Mouse (Mus musculus) CH12.LX (cell line): ENCODE measurements around the gene Pgf. TPM values are rescaled to one million over a fixed set of nuclear protein-coding genes. Genes with fewer than 3 reads are reported as not detected.
A peak's percentile ranks its signal among the peaks of the same experiment; 100 is the strongest.

Experiments
- DNase-seq: peaks from one replicate; pipeline ENCODE4 v3.0.0-alpha.2; 2013; ENCODE audit errors: extremely low read depth
- H3K27ac ChIP-seq: 2 replicates; pipeline ENCODE4 v1.5.1; 2012; ENCODE audit warnings: low read depth, mild to moderate bottlenecking, control low read depth, moderate library complexity; ENCODE audit not compliant: insufficient read depth
- H3K27me3 ChIP-seq: replicated peaks from 2 replicates; pipeline ENCODE3; 2012; ENCODE audit warnings: inconsistent platforms
- H3K36me3 ChIP-seq, 2 experiments: replicated peaks in 1 of 2; 2 replicates each; pipeline versions ENCODE3 to v1.6.1; 2012; ENCODE audit warnings: inconsistent platforms in 1 of 2, low read length in 1 of 2, mild to moderate bottlenecking in 1 of 2, mixed read lengths in 1 of 2, moderate library complexity in 1 of 2; ENCODE audit not compliant: control insufficient read depth in 1 of 2, insufficient read depth in 1 of 2
- H3K4me1 ChIP-seq, 2 experiments: 2 replicates each; pipeline ENCODE4 v1.6.1; 2012; ENCODE audit warnings: inconsistent platforms in 1 of 2, moderate library complexity in 1 of 2; ENCODE audit not compliant: insufficient read depth in 2 of 2, control insufficient read depth in 1 of 2
- H3K4me2 ChIP-seq: 2 replicates; pipeline ENCODE4 v1.6.1; 2012; ENCODE audit warnings: low read depth, mild to moderate bottlenecking, control low read depth; ENCODE audit not compliant: poor library complexity, insufficient read depth, severe bottlenecking
- H3K4me3 ChIP-seq, 3 experiments: fragments of 150-350 bp in 1 of 3; sonication (generic) in 1 of 3; replicated peaks in 1 of 3; 2 replicates each; pipeline versions ENCODE3 to v1.5.1; 2011 to 2012; ENCODE audit warnings: low read depth in 2 of 3, low read length in 2 of 3, mild to moderate bottlenecking in 2 of 3, moderate library complexity in 2 of 3, control low read depth in 1 of 3, improper control_type of control experiment in 1 of 3, inconsistent platforms in 1 of 3, mixed read lengths in 1 of 3; ENCODE audit not compliant: poor library complexity in 1 of 3
- H3K79me2 ChIP-seq: replicated peaks from 2 replicates; pipeline ENCODE4 v1.6.1; 2012; ENCODE audit warnings: mild to moderate bottlenecking, moderate library complexity; ENCODE audit not compliant: control insufficient read depth, poor library complexity, insufficient read depth, severe bottlenecking; ENCODE audit errors: extremely low read depth
- H3K9ac ChIP-seq: 2 replicates; pipeline ENCODE4 v1.6.1; 2012; ENCODE audit warnings: low read depth, mild to moderate bottlenecking, control low read depth, moderate library complexity; ENCODE audit not compliant: insufficient read depth
- H3K9me3 ChIP-seq: replicated peaks from 2 replicates; pipeline ENCODE3; 2012; ENCODE audit warnings: low read length, inconsistent platforms, mixed read lengths
- BHLHE40 ChIP-seq: IDR thresholded peaks from 2 replicates; pipeline ENCODE4 v1.6.1; 2011; ENCODE audit warnings: mild to moderate bottlenecking, low read depth, low read length, improper control_type of control experiment
- CHD1 ChIP-seq: IDR thresholded peaks from 2 replicates; pipeline ENCODE4 v1.6.1; 2012; ENCODE audit warnings: low read depth, low read length, improper control_type of control experiment, inconsistent platforms
- CHD2 ChIP-seq: IDR thresholded peaks from 2 replicates; pipeline ENCODE4 v1.6.1; 2011; ENCODE audit warnings: low read length, improper control_type of control experiment
- E2F4 ChIP-seq: IDR thresholded peaks from 2 replicates; pipeline ENCODE4 v1.6.1; 2011; ENCODE audit warnings: low read depth, low read length, improper control_type of control experiment; ENCODE audit not compliant: insufficient replicate concordance
- EP300 ChIP-seq: IDR thresholded peaks from 2 replicates; pipeline ENCODE4 v1.6.1; 2011; ENCODE audit warnings: low read length, improper control_type of control experiment
- ETS1 ChIP-seq: conservative IDR thresholded peaks from 2 replicates; pipeline ENCODE4 v1.6.1; 2012; ENCODE audit warnings: low read depth, mild to moderate bottlenecking, inconsistent platforms, low read length, improper control_type of control experiment, moderate library complexity
- GABPA ChIP-seq: IDR thresholded peaks from 2 replicates; pipeline ENCODE4 v1.6.1; 2012; ENCODE audit warnings: low read depth, low read length, improper control_type of control experiment, inconsistent platforms; ENCODE audit not compliant: insufficient replicate concordance
- HCFC1 ChIP-seq: IDR thresholded peaks from 2 replicates; pipeline ENCODE4 v1.6.1; 2012; ENCODE audit warnings: low read depth, mild to moderate bottlenecking, inconsistent platforms, low read length, improper control_type of control experiment
- JUN ChIP-seq: IDR thresholded peaks from 2 replicates; pipeline ENCODE4 v1.6.1; 2011; ENCODE audit warnings: low read depth, mild to moderate bottlenecking, low read length, improper control_type of control experiment, moderate library complexity; ENCODE audit not compliant: insufficient read depth
- JUND ChIP-seq: conservative IDR thresholded peaks from 2 replicates; pipeline ENCODE4 v1.6.1; 2011; ENCODE audit warnings: low read depth, low read length, improper control_type of control experiment
- MAFK ChIP-seq: IDR thresholded peaks from 2 replicates; pipeline ENCODE4 v1.6.1; 2011; ENCODE audit warnings: low read length, improper control_type of control experiment; ENCODE audit not compliant: insufficient replicate concordance
- MAX ChIP-seq: IDR thresholded peaks from 2 replicates; pipeline ENCODE4 v1.6.1; 2011; ENCODE audit warnings: low read length, improper control_type of control experiment
- MAZ ChIP-seq: IDR thresholded peaks from 2 replicates; pipeline ENCODE4 v1.6.1; 2012; ENCODE audit warnings: low read depth, mild to moderate bottlenecking, inconsistent platforms, low read length, improper control_type of control experiment, moderate library complexity
- MEF2A ChIP-seq: IDR thresholded peaks from 2 replicates; pipeline ENCODE4 v1.6.1; 2014; ENCODE audit warnings: low read depth, mild to moderate bottlenecking, inconsistent platforms, low read length, improper control_type of control experiment, borderline replicate concordance
- MXI1 ChIP-seq: IDR thresholded peaks from 2 replicates; pipeline ENCODE4 v1.6.1; 2011; ENCODE audit warnings: mild to moderate bottlenecking, low read depth, low read length, improper control_type of control experiment
- MYC ChIP-seq: IDR thresholded peaks from 2 replicates; pipeline ENCODE4 v1.6.1; 2011; ENCODE audit warnings: low read depth, mild to moderate bottlenecking, improper control_type of control experiment, low read length
- NELFE ChIP-seq: IDR thresholded peaks from 2 replicates; pipeline ENCODE4 v1.6.1; 2011; ENCODE audit warnings: low read depth, low read length, improper control_type of control experiment
- NRF1 ChIP-seq: IDR thresholded peaks from 2 replicates; pipeline ENCODE4 v1.6.1; 2014; ENCODE audit warnings: low read depth, mild to moderate bottlenecking, inconsistent platforms, low read length, improper control_type of control experiment, moderate library complexity
- PAX5 ChIP-seq: IDR thresholded peaks from 2 replicates; pipeline ENCODE4 v1.6.1; 2012; ENCODE audit warnings: low read length, inconsistent platforms, mixed read lengths
- POLR2A ChIP-seq: IDR thresholded peaks from 2 replicates; pipeline ENCODE4 v1.6.1; 2011; ENCODE audit warnings: low read depth, mild to moderate bottlenecking, improper control_type of control experiment, low read length
- POLR2AphosphoS2 ChIP-seq: IDR thresholded peaks from 2 replicates; pipeline ENCODE4 v1.6.1; 2011; ENCODE audit warnings: low read depth, low read length, improper control_type of control experiment
- RAD21 ChIP-seq: IDR thresholded peaks from 2 replicates; pipeline ENCODE4 v1.6.1; 2011; ENCODE audit warnings: low read depth, mild to moderate bottlenecking, low read length, improper control_type of control experiment, moderate library complexity
- SIN3A ChIP-seq: IDR thresholded peaks from 2 replicates; pipeline ENCODE4 v1.6.1; 2012; ENCODE audit warnings: low read length, improper control_type of control experiment, inconsistent platforms
- SMC3 ChIP-seq: IDR thresholded peaks from 2 replicates; pipeline ENCODE4 v1.6.1; 2011; ENCODE audit warnings: low read depth, low read length, improper control_type of control experiment
- TBP ChIP-seq: conservative IDR thresholded peaks from 2 replicates; pipeline ENCODE4 v1.6.1; 2011; ENCODE audit warnings: low read depth, low read length, improper control_type of control experiment
- TCF12 ChIP-seq: IDR thresholded peaks from 2 replicates; pipeline ENCODE4 v1.6.1; 2014; ENCODE audit warnings: low read depth, mild to moderate bottlenecking, inconsistent platforms, low read length, improper control_type of control experiment
- UBTF ChIP-seq: IDR thresholded peaks from 2 replicates; pipeline ENCODE4 v1.6.1; 2012; ENCODE audit warnings: low read depth, mild to moderate bottlenecking, inconsistent platforms, low read length, improper control_type of control experiment, moderate library complexity
- USF1 ChIP-seq: IDR thresholded peaks from 2 replicates; pipeline ENCODE4 v1.6.1; 2014; ENCODE audit warnings: low read depth, mild to moderate bottlenecking, inconsistent platforms, low read length, improper control_type of control experiment
- USF2 ChIP-seq: conservative IDR thresholded peaks from 2 replicates; pipeline ENCODE4 v1.6.1; 2011; ENCODE audit warnings: low read depth, low read length, improper control_type of control experiment
- ZMIZ1 ChIP-seq: IDR thresholded peaks from 2 replicates; pipeline ENCODE4 v1.6.1; 2012; ENCODE audit warnings: low read depth, mild to moderate bottlenecking, inconsistent platforms, low read length, improper control_type of control experiment
- dilution Hi-C: fragments of 300-500 bp; cut with MboI; formaldehyde crosslinking; loops from 2 replicates; pipeline ENCODE4 v1.14.3; 2020; ENCODE audit warnings: low sequenced_read_pairs; ENCODE audit not compliant: extremely low pct_unique_long_range_greater_than_20kb, extremely low pct_ligation_motif_present
- in situ Hi-C: fragments of 300-500 bp; cut with MboI; formaldehyde crosslinking; loops from 3 replicates; pipeline ENCODE4 v1.14.3; 2019; ENCODE audit warnings: low sequenced_read_pairs, low pct_ligation_motif_present, low pct_unique_long_range_greater_than_20kb, mixed read lengths
- polyA plus RNA-seq: library from polyadenylated mRNA; unstranded; fragments of >175 nt; gene quantifications from 2 replicates; pipeline ENCODE4 v1.2.1, GENCODE M21; 2012; ENCODE audit warnings: low read depth; ENCODE audit not compliant: insufficient read length
- total RNA-seq, 2 experiments: library from RNA; depleted of rRNA; stranded (reverse); fragments of 300-350 nt in 1 of 2; fragments of >200 nt in 1 of 2; gene quantifications; 2 replicates each; pipeline ENCODE4 v1.2.3; 2012 to 2014

Gene Pgf
- total and polyA plus RNA-seq, 3 experiments, result 0.34 to 0.73 (median 0.64) TPM

GRCm38 (mm10) chr12:85192461-85193108 lies 15.0 kb upstream of the Pgf start:
- no peak overlapping the region for H3K4me3 ChIP-seq
- H3K27me3 ChIP-seq, result peaks cover 2% of the 10 kb centered on the region
- H3K36me3 ChIP-seq, result no peaks in the 10 kb centered on the region
- no peaks in the 10 kb centered on the region for H3K79me2 ChIP-seq
- no peaks in the 10 kb centered on the region for H3K9me3 ChIP-seq
- no peak for TF ChIP-seq JUN
- no peak for TF ChIP-seq UBTF
- no peak for TF ChIP-seq MAZ
- TF ChIP-seq MAFK, result no peak
- 0 out of 2 replicates have a peak, but pooled peaks have one; percentile 32 for TF ChIP-seq TCF12
- TF ChIP-seq NELFE, result no peak
- TF ChIP-seq MXI1, result peak; percentile 38; the same call in 1 of the 2 replicates
- no peak for TF ChIP-seq ZMIZ1
- TF ChIP-seq SIN3A, result no peak
- TF ChIP-seq USF2, result no peak
- no peak for TF ChIP-seq POLR2AphosphoS2
- peak; percentile 10; the same call in 1 of the 2 replicates for TF ChIP-seq ETS1
- peak; percentile 75 for TF ChIP-seq BHLHE40
- no peak for TF ChIP-seq E2F4
- no peak for TF ChIP-seq CHD1
- no peak for TF ChIP-seq JUND
- TF ChIP-seq MEF2A, result no peak
- no peak for TF ChIP-seq MYC
- no peak for TF ChIP-seq PAX5
- no peak for TF ChIP-seq HCFC1
- no peak for TF ChIP-seq POLR2A
- no peak for TF ChIP-seq CHD2
- TF ChIP-seq SMC3, result no peak
- TF ChIP-seq TBP, result no peak
- no peak; the same call in 1 of the 2 replicates for TF ChIP-seq MAX
- TF ChIP-seq NRF1, result no peak
- TF ChIP-seq GABPA, result no peak
- TF ChIP-seq RAD21, result no peak
- no peak for TF ChIP-seq USF1
- TF ChIP-seq EP300, result no peak
- peaks cover 10 to 27% of the 10 kb centered on the region in 2 experiments for H3K4me1 ChIP-seq
- H3K27ac ChIP-seq, result no peak overlapping the region
- H3K9ac ChIP-seq, result no peak overlapping the region
- no peak overlapping the region for H3K4me2 ChIP-seq
- in situ Hi-C loops, result no loop called here
- DNase-seq, result peak; percentile 46
- dilution Hi-C loops, result no loop called here
